Mouse (Mus musculus) spleen, adult 12 weeks (tissue): ENCODE results near the gene Gm21310.
"Not testable (repeated sequence)": the region's sequence is repeated elsewhere in the genome, so short reads cannot be mapped to it uniquely, and the experiment has no call there.

Source experiments
- DNase-seq: peaks from one replicate; pipeline ENCODE4 v3.0.0; 2022; ENCODE audit warnings: low spot score

Gm21310 gene

DNA sequence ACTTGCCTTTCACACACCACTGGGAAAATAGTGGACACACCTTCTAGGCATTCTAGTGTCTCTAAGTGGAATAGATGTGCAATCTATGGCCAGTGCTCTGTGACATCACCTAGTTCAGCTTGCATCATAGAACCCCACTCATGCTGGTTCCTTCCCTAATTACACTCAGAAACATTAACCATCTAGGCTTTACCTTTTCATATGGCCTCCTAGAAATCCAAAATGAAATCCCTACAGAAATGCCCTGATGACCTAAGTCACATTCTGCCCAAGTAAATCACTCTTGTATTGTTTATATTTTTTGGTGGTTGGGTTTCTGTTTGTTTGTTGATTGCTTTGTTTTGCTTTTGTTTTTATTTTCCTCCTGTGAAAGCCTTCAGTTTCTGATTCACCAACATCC, at the start of gene Gm21310:
Gm21310 (minus strand) TSS at position 101 of the 400 bp plus-strand sequence.
- DNase-seq = not testable (repeated sequence)
